ENCODE assay signal across 11 mouse cellular contexts in the genomic region with DNA sequence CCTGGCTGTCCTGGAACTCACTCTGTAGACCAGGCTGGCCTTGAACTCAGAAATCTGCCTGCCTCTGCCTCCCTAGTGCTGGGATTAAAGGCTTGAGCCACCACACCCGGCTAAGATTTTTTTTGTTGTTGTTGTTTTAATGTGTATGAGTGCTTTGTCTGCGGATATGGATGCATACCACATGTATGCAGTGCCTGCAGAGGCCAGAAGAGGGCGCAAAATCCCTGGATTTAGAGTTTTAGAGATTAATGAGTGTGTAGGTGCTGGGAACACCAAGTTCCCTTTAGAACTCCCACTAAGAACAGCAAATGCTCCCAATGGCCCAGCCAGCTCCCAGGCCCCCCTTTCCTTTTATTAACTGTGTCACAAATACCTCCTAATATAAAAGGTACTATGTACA. TPM values are rescaled to one million over a fixed set of nuclear protein-coding genes. Genes with fewer than 3 reads are reported as not detected.
DNase-seq lines count a peak whose midpoint lies in the region; ATAC-seq and TF ChIP-seq lines count a peak whose summit lies in the region.
"Had no signal": no experiment of that assay in that cellular context is flagged by ENCODE, and none has a peak within 500 bp of the region (broad histone marks: within the 10 kb centered on the region; RNA-seq: fewer than 3 reads in every experiment).

No protein-coding gene starts in this region.

- peak; percentile 36 for TF ChIP-seq CTCF in forebrain, postnatal 0 days (IDR thresholded peaks at IDR 0.05; ENCODE audit: low read depth)
- TF ChIP-seq CTCF in lung, postnatal 0 days (IDR thresholded peaks at IDR 0.05) = peak; percentile 59
- peak; percentile 61 for TF ChIP-seq CTCF in stomach, postnatal 0 days (IDR thresholded peaks at IDR 0.05; ENCODE audit: low read depth)

- no peak overlapping the region for H3K4me3 ChIP-seq in forebrain, postnatal 0 days (ENCODE audit: low read depth, low read length)
- no peak overlapping the region for H3K4me3 ChIP-seq in forebrain, embryonic 12.5 days (replicated peaks)
- H3K4me3 ChIP-seq in lung, postnatal 0 days (ENCODE audit: low read depth, low read length) = no peak overlapping the region
- no peak overlapping the region for H3K4me3 ChIP-seq in stomach, postnatal 0 days (ENCODE audit: low read depth, low read length)
- H3K4me3 ChIP-seq: erythroblast, embryonic 14.5 days; heart, embryonic 13.5 days; liver, embryonic 15.5 days had no signal

- TF ChIP-seq EP300 in lung, postnatal 0 days (IDR thresholded peaks at IDR 0.05) = no peak
- TF ChIP-seq EP300 in stomach, postnatal 0 days (optimal IDR thresholded peaks at IDR 0.05) = no peak

- H3K27ac ChIP-seq in forebrain, postnatal 0 days (ENCODE audit: low read depth, low read length) = no peak overlapping the region
- no peak overlapping the region for H3K27ac ChIP-seq in forebrain, embryonic 12.5 days
- H3K27ac ChIP-seq in lung, postnatal 0 days (ENCODE audit: low read length) = no peak overlapping the region
- H3K27ac ChIP-seq in stomach, postnatal 0 days (replicated peaks) = no peak overlapping the region
- H3K27ac ChIP-seq: heart, embryonic 13.5 days; liver, embryonic 15.5 days had no signal

- 68% methylated on average over 3 of the region's 3 CpGs for WGBS in forebrain, postnatal 0 days
- WGBS in forebrain, embryonic 12.5 days = 56% methylated on average over 3 of the region's 3 CpGs
- WGBS in lung, postnatal 0 days = 60% methylated on average over 3 of the region's 3 CpGs
- 58% methylated on average over 3 of the region's 3 CpGs for WGBS in stomach, postnatal 0 days

- no peak for DNase-seq in forebrain, postnatal 0 days
- DNase-seq in lung, postnatal 0 days (ENCODE audit: low spot score) = no peak
- no peak for DNase-seq in lung, postnatal 25 days (ENCODE audit: low spot score)
- DNase-seq in ZHBTc4 (ENCODE audit: low read depth, low spot score) = peak; percentile 85
- no peak for DNase-seq in stomach, postnatal 0 days (ENCODE audit: low spot score)
- DNase-seq in adipocyte (ENCODE audit: low spot score) = no peak
- no peak for DNase-seq in layer of hippocampus, adult 18-20 months (ENCODE audit: low spot score in 2 of 2)

- H3K4me1 ChIP-seq in forebrain, postnatal 0 days (ENCODE audit: insufficient read depth) = peaks cover 15% of the 10 kb centered on the region; the same call in 1 of the 2 replicates
- H3K4me1 ChIP-seq in forebrain, embryonic 12.5 days = peaks cover 38% of the 10 kb centered on the region
- H3K4me1 ChIP-seq in lung, postnatal 0 days (ENCODE audit: insufficient read depth, low read depth, low read length) = peaks cover 7% of the 10 kb centered on the region; the same call in 1 of the 2 replicates
- H3K4me1 ChIP-seq in stomach, postnatal 0 days (replicated peaks; ENCODE audit: control insufficient read depth, insufficient read depth) = no peaks in the 10 kb centered on the region

- H3K9me3 ChIP-seq in forebrain, postnatal 0 days (ENCODE audit: low read length) = no peaks in the 10 kb centered on the region
- H3K9me3 ChIP-seq in forebrain, embryonic 12.5 days = no peaks in the 10 kb centered on the region
- no peaks in the 10 kb centered on the region for H3K9me3 ChIP-seq in lung, postnatal 0 days (ENCODE audit: low read length)
- H3K9me3 ChIP-seq in stomach, postnatal 0 days (ENCODE audit: control insufficient read depth, low read length) = no peaks in the 10 kb centered on the region
- H3K9me3 ChIP-seq: heart, embryonic 13.5 days; liver, embryonic 15.5 days had no signal

- no peak overlapping the region for H3K4me2 ChIP-seq in forebrain, postnatal 0 days (ENCODE audit: low read depth)
- H3K4me2 ChIP-seq in forebrain, embryonic 12.5 days = no peak overlapping the region
- no peak overlapping the region for H3K4me2 ChIP-seq in lung, postnatal 0 days (replicated peaks; ENCODE audit: low read depth, low read length)
- no peak overlapping the region for H3K4me2 ChIP-seq in stomach, postnatal 0 days (replicated peaks; ENCODE audit: low read depth)
- H3K4me2 ChIP-seq: heart, embryonic 13.5 days; liver, embryonic 15.5 days had no signal

- H3K36me3 ChIP-seq in forebrain, postnatal 0 days (ENCODE audit: insufficient read depth) = no peaks in the 10 kb centered on the region
- no peaks in the 10 kb centered on the region for H3K36me3 ChIP-seq in forebrain, embryonic 12.5 days (replicated peaks)
- no peaks in the 10 kb centered on the region for H3K36me3 ChIP-seq in lung, postnatal 0 days (ENCODE audit: insufficient read depth, low read length)
- no peaks in the 10 kb centered on the region for H3K36me3 ChIP-seq in stomach, postnatal 0 days (ENCODE audit: control insufficient read depth, insufficient read depth, low read length)
- H3K36me3 ChIP-seq: heart, embryonic 13.5 days; liver, embryonic 15.5 days had no signal

- ATAC-seq in forebrain, postnatal 0 days = no peak
- no peak for ATAC-seq in forebrain, embryonic 12.5 days (ENCODE audit: low FRiP score)
- no peak for ATAC-seq in lung, postnatal 0 days
- no peak for ATAC-seq in stomach, postnatal 0 days (ENCODE audit: low FRiP score, low TSS enrichment)

- H3K9ac ChIP-seq in forebrain, postnatal 0 days = no peak overlapping the region
- no peak overlapping the region for H3K9ac ChIP-seq in forebrain, embryonic 12.5 days
- no peak overlapping the region for H3K9ac ChIP-seq in lung, postnatal 0 days (replicated peaks; ENCODE audit: low read depth)
- H3K9ac ChIP-seq in stomach, postnatal 0 days (ENCODE audit: low read length) = no peak overlapping the region
- H3K9ac ChIP-seq: heart, embryonic 13.5 days; liver, embryonic 15.5 days had no signal

- no peaks in the 10 kb centered on the region for H3K27me3 ChIP-seq in forebrain, postnatal 0 days (ENCODE audit: insufficient read depth, low read length)
- peaks cover 19% of the 10 kb centered on the region for H3K27me3 ChIP-seq in forebrain, embryonic 12.5 days
- no peaks in the 10 kb centered on the region for H3K27me3 ChIP-seq in lung, postnatal 0 days (replicated peaks; ENCODE audit: insufficient read depth, low read length)
- H3K27me3 ChIP-seq in stomach, postnatal 0 days (ENCODE audit: control insufficient read depth, insufficient read depth, low read length) = no peaks in the 10 kb centered on the region

RNA-seq across cellular contexts. Expression of a gene that starts 25.4 kb away (rescaled TPM):
- 13.3 and 14.9 TPM in 2 replicates for total RNA-seq in forebrain, postnatal 0 days (2014; rRNA removed)
- 14.7 and 15.1 TPM in 2 replicates for polyA plus RNA-seq in forebrain, postnatal 0 days (2015; fragmentation: Nextera tagmentation; extraction: Ambion mirVana)
- polyA plus RNA-seq in forebrain, embryonic 12.5 days (2016; fragmentation: Nextera tagmentation; extraction: Ambion mirVana) = 12.3 and 14.7 TPM in 2 replicates
- polyA plus RNA-seq in lung, postnatal 0 days (2015; fragmentation: Nextera tagmentation; extraction: Ambion mirVana) = 0.79 TPM in 1 of 2 replicates, not detected in the other
- 0.30 and 0.42 TPM in 2 replicates for polyA plus RNA-seq in stomach, postnatal 0 days (2015; fragmentation: Nextera tagmentation; extraction: Ambion mirVana)
- total RNA-seq in layer of hippocampus, adult 18-20 months (2021) = under 1 TPM in 1 of 2 experiments, not detected in 1; 0.32 TPM
- polyA plus RNA-seq: erythroblast, embryonic 14.5 days; heart, embryonic 13.5 days; liver, embryonic 15.5 days had no signal

RNA-seq across cellular contexts. Expression of a gene that starts 25.4 kb away (rescaled TPM):
- total RNA-seq in forebrain, postnatal 0 days (2014; rRNA removed) = 3.4 and 5.0 TPM in 2 replicates
- 0.31 and 0.48 TPM in 2 replicates for polyA plus RNA-seq in forebrain, postnatal 0 days (2015; fragmentation: Nextera tagmentation; extraction: Ambion mirVana)
- 5.0 and 5.7 TPM in 2 replicates for polyA plus RNA-seq in forebrain, embryonic 12.5 days (2016; fragmentation: Nextera tagmentation; extraction: Ambion mirVana)
- not detected in 2 replicates for polyA plus RNA-seq in lung, postnatal 0 days (2015; fragmentation: Nextera tagmentation; extraction: Ambion mirVana)
- polyA plus RNA-seq in stomach, postnatal 0 days (2015; fragmentation: Nextera tagmentation; extraction: Ambion mirVana) = 0.02 and 0.06 TPM in 2 replicates
- total RNA-seq in layer of hippocampus, adult 18-20 months (2021) = under 1 TPM; 0.45 to 0.48 TPM
- polyA plus RNA-seq: erythroblast, embryonic 14.5 days; heart, embryonic 13.5 days; liver, embryonic 15.5 days had no signal

RNA-seq across cellular contexts. Expression of a gene that starts 26.4 kb away (rescaled TPM):
- total RNA-seq in forebrain, postnatal 0 days (2014; rRNA removed) = 2.6 and 3.2 TPM in 2 replicates
- polyA plus RNA-seq in forebrain, postnatal 0 days (2015; fragmentation: Nextera tagmentation; extraction: Ambion mirVana) = 0.70 and 1.2 TPM in 2 replicates
- 0.56 and 1.0 TPM in 2 replicates for polyA plus RNA-seq in forebrain, embryonic 12.5 days (2016; fragmentation: Nextera tagmentation; extraction: Ambion mirVana)
- 6.5 and 6.9 TPM in 2 replicates for polyA plus RNA-seq in lung, postnatal 0 days (2015; fragmentation: Nextera tagmentation; extraction: Ambion mirVana)
- polyA plus RNA-seq in stomach, postnatal 0 days (2015; fragmentation: Nextera tagmentation; extraction: Ambion mirVana) = 9.7 and 14.5 TPM in 2 replicates
- total RNA-seq in layer of hippocampus, adult 18-20 months (2021) = 10 to 100 TPM; 21.7 to 29.2 TPM
- polyA plus RNA-seq: erythroblast, embryonic 14.5 days had no signal
